Mouse (Mus musculus) yolk sac, embryonic 10.5 days (tissue): Measurements from ENCODE around the gene 2010106E10Rik.

ENCODE experiments used
- DNase-seq: peaks from one replicate; pipeline ENCODE4 v3.0.0-alpha.2; 2017; ENCODE audit warnings: low spot score

The 2010106E10Rik gene

GRCm38 (mm10) chrX:112494974-112495373 lies at the start of gene 2010106E10Rik:
Gene 2010106E10Rik, plus strand, starts transcription at chrX:112495274.
- no peak for DNase-seq

- no peak for DNase-seq
Observed at GRCm38 (mm10) chrX:112505651-112506050, 10.6 kb downstream of the 2010106E10Rik start.

GRCm38 (mm10) chrX:112524755-112525154 lies 29.7 kb downstream of the 2010106E10Rik start:
- DNase-seq: peak; percentile 6

GRCm38 (mm10) chrX:112543115-112543514 lies 48.0 kb downstream of the 2010106E10Rik start:
- no peak for DNase-seq

GRCm38 (mm10) chrX:112567716-112568115 lies 72.6 kb downstream of the 2010106E10Rik start:
- no peak for DNase-seq

GRCm38 (mm10) chrX:112600511-112601305 lies 105.6 kb downstream of the 2010106E10Rik start, which contains the start of gene Zfp711:
Gene Zfp711, plus strand, starts transcription at chrX:112600526.
- peak; percentile 71 for DNase-seq

GRCm38 (mm10) chrX:112601306-112602120 lies 106.4 kb downstream of the 2010106E10Rik start:
- DNase-seq: peak; percentile 19
